Mouse (Mus musculus): ENCODE measurements around the gene Nfe2l2. TPM values are rescaled to one million over a fixed set of nuclear protein-coding genes. Genes with fewer than 3 reads are reported as not detected.
"Not testable (repeated sequence)": the region's sequence is repeated elsewhere in the genome, so short reads cannot be mapped to it uniquely, and the experiment has no call there.

Nfe2l2 gene
- polyA plus RNA-seq, 1 experiment from 2014 or later = 33.8 TPM

DNA sequence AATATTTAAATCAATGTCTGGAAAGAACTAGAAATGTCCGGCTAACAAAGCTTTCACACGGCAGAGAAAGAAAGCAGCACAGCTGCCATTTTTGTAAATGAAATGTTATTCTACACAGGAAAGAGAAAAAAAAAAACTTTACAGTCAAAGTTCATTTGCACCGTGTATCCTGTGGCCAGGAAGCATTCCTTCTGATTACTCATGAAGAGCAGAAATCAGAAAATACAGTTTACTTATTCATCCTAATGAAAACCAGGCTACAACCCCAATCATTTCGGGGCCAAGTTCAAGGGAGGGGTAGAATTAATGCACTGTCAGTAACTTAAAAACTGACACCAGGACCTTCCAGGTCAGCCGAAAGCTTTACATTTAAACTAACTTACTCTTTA, 1.9 kb downstream of the Nfe2l2 start:
- peak overlapping the region; percentile 92 for H3K4me3 ChIP-seq
- peaks cover 66% of the 10 kb centered on the region for H3K4me1 ChIP-seq
- 42% methylated on average over 5 of the region's 5 CpGs for WGBS
- H3K27me3 ChIP-seq (ENCODE audit: low read depth, poor library complexity, severe bottlenecking) = no peaks in the 10 kb centered on the region
- H3K9me3 ChIP-seq (replicated peaks) = no peaks in the 10 kb centered on the region
- DNase-seq (ENCODE audit: low spot score) = no peak
- peak overlapping the region; percentile 99 for H3K27ac ChIP-seq
- H3K36me3 ChIP-seq = 0 out of 2 replicates have a peak, but pooled peaks cover 2% of the 10 kb centered on the region

DNA sequence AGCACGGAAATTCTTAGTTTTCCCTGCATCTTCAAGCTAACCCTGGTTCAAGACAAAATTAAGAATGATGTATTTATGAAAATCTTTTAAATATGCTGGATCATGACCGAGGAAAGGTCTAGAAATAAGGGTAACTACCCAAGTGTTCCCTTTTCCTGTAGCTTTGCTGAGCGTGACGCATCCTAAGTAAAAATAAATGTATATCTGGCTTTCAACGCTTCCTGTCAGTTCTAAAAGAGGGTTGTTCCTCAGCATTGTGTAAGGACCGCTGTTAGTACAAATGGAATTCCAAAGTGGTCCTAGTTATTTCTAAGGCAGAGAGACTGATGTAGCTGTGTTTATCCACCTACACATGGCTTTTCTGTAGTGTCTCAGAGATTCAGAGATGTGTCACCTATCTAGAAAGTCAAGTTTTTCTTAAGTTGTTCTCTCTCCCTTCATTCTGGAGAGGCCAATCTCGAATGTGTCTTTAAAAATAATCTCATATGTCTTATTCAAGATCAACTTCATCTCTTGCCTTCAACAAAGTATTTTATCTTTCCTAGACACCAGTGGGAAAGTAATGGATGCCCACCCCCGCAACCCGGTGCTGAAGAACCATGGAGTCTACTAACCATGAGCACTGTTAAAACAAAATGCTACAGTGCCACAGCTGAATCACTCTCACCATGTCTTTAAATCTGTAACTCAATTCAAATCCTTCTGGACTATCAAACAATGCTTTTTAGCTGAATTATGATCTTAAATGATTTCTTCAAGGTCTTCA, 2.4 kb downstream of the Nfe2l2 start:
- Histone ChIP-seq H3K27me3 (ENCODE audit: low read depth, poor library complexity, severe bottlenecking) (no peaks in the 10 kb centered on the region), H3K4me3 (peak overlapping the region; percentile 92), H3K4me1 (peaks cover 72% of the 10 kb centered on the region), H3K36me3 (0 out of 2 replicates have a peak, but pooled peaks cover 2% of the 10 kb centered on the region), H3K27ac (peak overlapping the region; percentile 99), H3K9me3 (replicated peaks) (no peaks in the 10 kb centered on the region)
- 86% methylated on average over 9 of the region's 9 CpGs for WGBS
- no peak for DNase-seq (ENCODE audit: low spot score)

GRCm38 (mm10) chr2:75701207-75701606, 3.2 kb downstream of the Nfe2l2 start:
- H3K27ac ChIP-seq = peak overlapping the region; percentile 30; the same call in 1 of the 2 replicates
- whole genome bisulfite sequencing = 60% methylated on average over 3 of the region's 3 CpGs
- H3K36me3 ChIP-seq = 0 out of 2 replicates have a peak, but pooled peaks cover 2% of the 10 kb centered on the region
- H3K9me3 ChIP-seq (replicated peaks) = no peaks in the 10 kb centered on the region
- H3K4me1 ChIP-seq = peaks cover 79% of the 10 kb centered on the region
- H3K4me3 ChIP-seq = no peak overlapping the region
- H3K27me3 ChIP-seq (ENCODE audit: low read depth, poor library complexity, severe bottlenecking) = no peaks in the 10 kb centered on the region
- DNase-seq (ENCODE audit: low spot score) = no peak

GRCm38 (mm10) chr2:75700543-75700942, 3.9 kb downstream of the Nfe2l2 start:
- no peak overlapping the region for H3K4me3 ChIP-seq
- H3K4me1 ChIP-seq = peaks cover 86% of the 10 kb centered on the region
- no peak for DNase-seq (ENCODE audit: low spot score)
- H3K27me3 ChIP-seq (ENCODE audit: low read depth, poor library complexity, severe bottlenecking) = no peaks in the 10 kb centered on the region
- H3K9me3 ChIP-seq (replicated peaks) = no peaks in the 10 kb centered on the region
- WGBS = 93% methylated on average over 3 of the region's 3 CpGs
- 0 out of 2 replicates have a peak, but pooled peaks cover 2% of the 10 kb centered on the region for H3K36me3 ChIP-seq
- H3K27ac ChIP-seq = no peak overlapping the region

DNA sequence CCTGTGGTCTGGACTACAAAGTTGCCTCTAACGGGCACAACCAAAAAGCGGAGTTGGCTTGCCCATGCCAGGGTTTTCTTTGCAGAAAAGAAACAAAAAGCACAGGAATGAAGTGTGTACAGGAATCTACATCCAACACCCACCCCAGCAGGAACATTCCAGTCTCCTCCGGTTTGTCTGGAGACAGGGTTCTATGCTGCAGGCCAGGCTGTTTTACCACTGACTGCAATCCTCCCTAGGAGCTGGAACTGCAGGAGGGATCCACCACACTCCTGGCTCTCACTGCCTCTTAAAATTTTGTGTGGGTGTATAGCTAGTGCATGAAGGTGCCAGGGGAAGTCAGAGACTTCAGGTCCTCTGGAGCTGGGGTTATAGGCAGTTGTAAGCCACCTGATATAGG, 5.6 kb downstream of the Nfe2l2 start:
- Histone ChIP-seq H3K27me3 (ENCODE audit: low read depth, poor library complexity, severe bottlenecking) (no peaks in the 10 kb centered on the region), H3K4me1 (peaks cover 71% of the 10 kb centered on the region), H3K9me3 (replicated peaks) (no peaks in the 10 kb centered on the region), H3K36me3 (0 out of 2 replicates have a peak, but pooled peaks cover 5% of the 10 kb centered on the region), H3K27ac (no peak overlapping the region), H3K4me3 (no peak overlapping the region)
- WGBS = 90% methylated on average over 3 of the region's 3 CpGs
- DNase-seq (ENCODE audit: low spot score) = no peak

DNA sequence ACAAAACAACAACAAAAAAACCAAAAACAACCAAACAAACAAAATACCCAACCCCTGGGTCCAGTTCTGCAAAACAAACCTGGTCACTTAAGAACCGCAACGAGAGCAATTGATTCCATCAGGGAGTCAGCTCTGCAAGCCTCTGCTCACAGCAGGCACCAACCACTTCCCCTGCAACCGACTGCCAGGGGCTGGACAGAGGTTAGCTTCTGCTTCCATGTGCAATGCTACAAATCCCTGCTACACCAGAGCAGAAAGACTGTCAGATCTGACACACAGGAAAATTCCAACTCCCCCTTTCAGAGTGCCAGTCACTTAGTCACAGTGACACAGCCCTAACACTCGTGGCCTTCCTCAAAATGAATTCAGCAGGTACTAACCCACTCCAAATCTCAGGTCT, 6.4 kb downstream of the Nfe2l2 start:
- Histone ChIP-seq H3K4me3 (no peak overlapping the region), H3K9me3 (replicated peaks) (no peaks in the 10 kb centered on the region), H3K36me3 (0 out of 2 replicates have a peak, but pooled peaks cover 5% of the 10 kb centered on the region), H3K27me3 (ENCODE audit: low read depth, poor library complexity, severe bottlenecking) (no peaks in the 10 kb centered on the region), H3K4me1 (peaks cover 73% of the 10 kb centered on the region), H3K27ac (no peak overlapping the region)
- WGBS = 49% methylated on average over 4 of the region's 4 CpGs
- no peak for DNase-seq (ENCODE audit: low spot score)

- Histone ChIP-seq H3K27ac (no peak overlapping the region), H3K36me3 (0 out of 2 replicates have a peak, but pooled peaks cover 5% of the 10 kb centered on the region), H3K4me3 (no peak overlapping the region), H3K27me3 (ENCODE audit: low read depth, poor library complexity, severe bottlenecking) (no peaks in the 10 kb centered on the region), H3K9me3 (replicated peaks) (no peaks in the 10 kb centered on the region), H3K4me1 (peaks cover 73% of the 10 kb centered on the region)
- WGBS = 84% methylated on average over 3 of the region's 3 CpGs
- DNase-seq (ENCODE audit: low spot score) = no peak
Observed at GRCm38 (mm10) chr2:75697222-75697621, 7.2 kb downstream of the Nfe2l2 start.

GRCm38 (mm10) chr2:75696371-75696770, 8.1 kb downstream of the Nfe2l2 start:
- Histone ChIP-seq H3K4me3 (no peak overlapping the region), H3K27ac (no peak overlapping the region)

DNA sequence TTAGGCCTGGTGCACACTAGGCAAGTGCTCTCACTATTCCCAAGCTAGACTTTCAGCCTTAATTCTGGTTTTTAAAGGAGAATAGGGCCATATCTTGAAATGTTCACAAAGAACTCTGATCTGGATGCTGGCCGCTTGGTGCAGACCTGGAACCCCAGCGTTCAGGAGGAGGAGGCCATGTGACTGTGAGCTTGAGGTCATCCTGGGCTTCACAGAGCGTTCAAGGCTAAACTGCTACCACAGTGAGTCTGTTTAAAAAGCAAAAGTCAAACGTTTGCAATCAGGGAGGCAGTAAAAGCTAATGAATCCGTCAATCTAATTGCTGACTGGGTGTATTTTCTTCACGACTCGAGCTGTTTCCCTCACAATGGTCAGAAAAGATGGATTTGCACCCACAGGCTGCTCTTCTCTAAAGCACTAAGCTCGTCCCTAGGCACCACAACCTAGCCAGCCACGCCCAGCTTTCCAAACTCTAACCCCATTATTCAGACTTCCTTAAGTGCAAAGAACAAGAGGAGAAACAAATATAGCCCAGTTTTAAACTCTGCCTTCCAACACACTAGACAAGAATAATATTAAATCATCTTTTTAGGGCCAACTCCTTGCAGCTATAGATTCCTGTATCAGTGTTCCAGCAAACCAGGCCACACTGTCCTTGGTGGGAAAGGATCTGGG, 8.6 kb downstream of the Nfe2l2 start:
- no peak overlapping the region for H3K27ac ChIP-seq
- H3K27me3 ChIP-seq (ENCODE audit: low read depth, poor library complexity, severe bottlenecking) = no peaks in the 10 kb centered on the region
- no peak for DNase-seq (ENCODE audit: low spot score)
- WGBS = 54% methylated on average over 9 of the region's 9 CpGs
- 0 out of 2 replicates have a peak, but pooled peaks cover 5% of the 10 kb centered on the region for H3K36me3 ChIP-seq
- H3K4me3 ChIP-seq = no peak overlapping the region
- H3K4me1 ChIP-seq = peaks cover 66% of the 10 kb centered on the region
- no peaks in the 10 kb centered on the region for H3K9me3 ChIP-seq (replicated peaks)

More at GRCm38 (mm10) chr2:75696371-75696770, 8.1 kb downstream of the Nfe2l2 start:
- peaks cover 68% of the 10 kb centered on the region for H3K4me1 ChIP-seq
- no peaks in the 10 kb centered on the region for H3K27me3 ChIP-seq (ENCODE audit: low read depth, poor library complexity, severe bottlenecking)
- WGBS = 66% methylated on average over 5 of the region's 5 CpGs
- 0 out of 2 replicates have a peak, but pooled peaks cover 5% of the 10 kb centered on the region for H3K36me3 ChIP-seq
- no peak for DNase-seq (ENCODE audit: low spot score)
- H3K9me3 ChIP-seq (replicated peaks) = no peaks in the 10 kb centered on the region

GRCm38 (mm10) chr2:75694926-75695325, 9.5 kb downstream of the Nfe2l2 start:
- not testable (repeated sequence) for H3K27me3 ChIP-seq (ENCODE audit: low read depth, poor library complexity, severe bottlenecking); H3K4me3 ChIP-seq; DNase-seq (ENCODE audit: low spot score); H3K27ac ChIP-seq; H3K9me3 ChIP-seq (replicated peaks); H3K36me3 ChIP-seq
- 90% methylated on average over 3 of the region's 3 CpGs for WGBS
- H3K4me1 ChIP-seq = peaks cover 60% of the 10 kb centered on the region

GRCm38 (mm10) chr2:75692369-75692768, 12.1 kb downstream of the Nfe2l2 start:
- Histone ChIP-seq H3K27me3 (ENCODE audit: low read depth, poor library complexity, severe bottlenecking) (no peaks in the 10 kb centered on the region), H3K36me3 (0 out of 2 replicates have a peak, but pooled peaks cover 8% of the 10 kb centered on the region), H3K4me3 (no peak overlapping the region), H3K4me1 (peaks cover 46% of the 10 kb centered on the region), H3K9me3 (replicated peaks) (no peaks in the 10 kb centered on the region), H3K27ac (no peak overlapping the region)
- no peak for DNase-seq (ENCODE audit: low spot score)
- 92% methylated on average over 6 of the region's 6 CpGs for whole genome bisulfite sequencing

GRCm38 (mm10) chr2:75691316-75691715, 13.1 kb downstream of the Nfe2l2 start:
- 0 out of 2 replicates have a peak, but pooled peaks cover 8% of the 10 kb centered on the region for H3K36me3 ChIP-seq
- 76% methylated on average over 8 of the region's 8 CpGs for WGBS
- H3K27ac ChIP-seq = no peak overlapping the region
- H3K4me3 ChIP-seq = no peak overlapping the region
- no peaks in the 10 kb centered on the region for H3K27me3 ChIP-seq (ENCODE audit: low read depth, poor library complexity, severe bottlenecking)
- no peak for DNase-seq (ENCODE audit: low spot score)
- peaks cover 35% of the 10 kb centered on the region for H3K4me1 ChIP-seq
- no peaks in the 10 kb centered on the region for H3K9me3 ChIP-seq (replicated peaks)

GRCm38 (mm10) chr2:75690656-75691055, 13.8 kb downstream of the Nfe2l2 start:
- WGBS = 98% methylated on average over 4 of the region's 4 CpGs
- no peak for DNase-seq (ENCODE audit: low spot score)
- H3K9me3 ChIP-seq (replicated peaks) = no peaks in the 10 kb centered on the region
- H3K36me3 ChIP-seq = 0 out of 2 replicates have a peak, but pooled peaks cover 8% of the 10 kb centered on the region
- H3K4me1 ChIP-seq = peaks cover 34% of the 10 kb centered on the region
- no peaks in the 10 kb centered on the region for H3K27me3 ChIP-seq (ENCODE audit: low read depth, poor library complexity, severe bottlenecking)
- H3K4me3 ChIP-seq = no peak overlapping the region
- no peak overlapping the region for H3K27ac ChIP-seq

Measured in limb, embryonic 10.5 days (tissue).